ENCODE assay signal across 27 mouse cellular contexts in the genomic region with DNA sequence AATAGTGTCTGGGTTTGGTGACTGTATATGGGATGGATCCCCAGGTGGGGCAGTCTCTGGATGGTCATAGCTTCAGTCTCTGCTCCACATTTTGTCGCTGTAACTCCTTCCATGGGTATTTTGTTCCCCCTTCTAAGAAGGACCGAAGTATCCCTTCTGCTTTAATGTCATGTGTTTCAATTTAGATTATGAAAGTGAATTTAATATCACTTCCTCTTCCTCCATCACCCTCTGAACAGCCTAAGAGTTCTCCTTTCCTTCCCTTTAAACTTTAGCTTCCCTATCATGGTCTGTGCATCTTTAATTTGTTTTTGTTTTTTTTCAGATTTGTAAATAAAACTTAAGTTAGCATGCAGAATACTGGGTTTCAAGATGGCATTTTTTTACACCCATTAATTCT.
DNase-seq lines count a peak whose midpoint lies in the region; ATAC-seq and TF ChIP-seq lines count a peak whose summit lies in the region.
"Had no signal": no experiment of that assay in that cellular context is flagged by ENCODE, and none has a peak within 500 bp of the region (broad histone marks: within the 10 kb centered on the region; RNA-seq: fewer than 3 reads in every experiment).

No protein-coding gene starts in this region.

- H3K4me1 ChIP-seq in testis, adult 2 months (ENCODE audit: control insufficient read depth, insufficient read depth, low read length) = no peaks in the 10 kb centered on the region
- H3K4me1 ChIP-seq: embryonic facial prominence, embryonic 13.5 days; embryonic facial prominence, embryonic 15.5 days had no signal

- no peaks in the 10 kb centered on the region for H3K27me3 ChIP-seq in testis, adult 2 months (ENCODE audit: control insufficient read depth, insufficient read depth, low read length)
- H3K27me3 ChIP-seq: CH12.LX; embryonic facial prominence, embryonic 13.5 days; embryonic facial prominence, embryonic 15.5 days; forebrain, embryonic 12.5 days; Patski had no signal

- H3K27ac ChIP-seq in testis, adult 2 months (ENCODE audit: control insufficient read depth, insufficient read depth, low read depth, low read length) = no peak overlapping the region
- H3K27ac ChIP-seq: embryonic facial prominence, embryonic 13.5 days; embryonic facial prominence, embryonic 15.5 days; forebrain, embryonic 10.5 days; forebrain, embryonic 12.5 days had no signal

- TF ChIP-seq CTCF in testis, adult 2 months (IDR thresholded peaks at IDR 0.05; ENCODE audit: control insufficient read depth, insufficient read depth, insufficient replicate concordance, low read depth, low read length) = no peak

- H3K36me3 ChIP-seq in testis, adult 2 months (ENCODE audit: control insufficient read depth, insufficient read depth, low read length) = no peaks in the 10 kb centered on the region
- H3K36me3 ChIP-seq: embryonic facial prominence, embryonic 13.5 days; embryonic facial prominence, embryonic 15.5 days; forebrain, embryonic 10.5 days; forebrain, embryonic 12.5 days; G1E had no signal

- DNase-seq in testis, postnatal 14 days (ENCODE audit: low spot score) = no peak
- DNase-seq in layer of hippocampus, adult 9-11 months = no peak
- DNase-seq in thymus, postnatal 0 days (ENCODE audit: low spot score) = no peak
- DNase-seq: adrenal gland, adult 8-10 months; adrenal gland, postnatal 14 days; adrenal gland, postnatal 36 days; B cell, adult 2 months; cerebellum, adult 11-12 months; cerebellum, adult 2 months; cerebellum, adult 9-10 months; cerebellum, postnatal 10 days; cerebellum, postnatal 25 days; embryo, embryonic 11 days had no signal

- peak; percentile 75 for ATAC-seq in megakaryocyte, adult 5-6 weeks (ENCODE audit: poor library complexity, severe bottlenecking)
- ATAC-seq: activated CD4-positive, CD25-positive, alpha-beta regulatory T cell, adult 4 months; CD4-positive, CD25-positive, alpha-beta regulatory T cell, adult 4 months; forebrain, embryonic 14.5 days; forebrain, embryonic 16.5 days; Patski had no signal

- TF ChIP-seq POLR2A in testis, adult 2 months (IDR thresholded peaks at IDR 0.05; ENCODE audit: control insufficient read depth, low read depth, low read length) = no peak

- peak overlapping the region; percentile 7; the same call in 1 of the 2 replicates for H3K4me3 ChIP-seq in testis, adult 2 months (ENCODE audit: control insufficient read depth, low read depth, low read length)
- H3K4me3 ChIP-seq: embryonic facial prominence, embryonic 13.5 days; embryonic facial prominence, embryonic 15.5 days; erythroblast, embryonic 14.5 days; forebrain, embryonic 10.5 days; forebrain, embryonic 12.5 days had no signal
